Mouse (Mus musculus): ENCODE data around the gene Arcn1.

Arcn1 gene

GRCm38 (mm10) chr9:44719632-44720357 is 47.9 kb downstream of the Arcn1 start:
- DNase-seq (ENCODE audit: low read depth, low spot score) = no peak

- DNase-seq (ENCODE audit: low read depth, low spot score) = no peak
Observed at GRCm38 (mm10) chr9:44718937-44719631, 48.6 kb downstream of the Arcn1 start.

- DNase-seq (ENCODE audit: low read depth, low spot score) = no peak
Observed at GRCm38 (mm10) chr9:44717822-44718242, 49.8 kb downstream of the Arcn1 start.

GRCm38 (mm10) chr9:44716997-44717821 is 50.4 kb downstream of the Arcn1 start:
- no peak for DNase-seq (ENCODE audit: low read depth, low spot score)

GRCm38 (mm10) chr9:44715705-44716362 is 51.8 kb downstream of the Arcn1 start:
- DNase-seq (ENCODE audit: low read depth, low spot score) = no peak

- DNase-seq (ENCODE audit: low read depth, low spot score) = no peak
Observed at GRCm38 (mm10) chr9:44715109-44715508, 52.5 kb downstream of the Arcn1 start.

GRCm38 (mm10) chr9:44713574-44713973 is 54.1 kb downstream of the Arcn1 start:
- no peak for DNase-seq (ENCODE audit: low read depth, low spot score)

GRCm38 (mm10) chr9:44713080-44713479 is 54.6 kb downstream of the Arcn1 start:
- no peak for DNase-seq (ENCODE audit: low read depth, low spot score)

- peak; percentile 45 for DNase-seq (ENCODE audit: low read depth, low spot score)
Observed at GRCm38 (mm10) chr9:44711602-44712001, 56.0 kb downstream of the Arcn1 start.

GRCm38 (mm10) chr9:44710213-44710612 is 57.4 kb downstream of the Arcn1 start:
- DNase-seq (ENCODE audit: low read depth, low spot score) = no peak

- DNase-seq (ENCODE audit: low read depth, low spot score) = peak; percentile 67
Observed at GRCm38 (mm10) chr9:44709600-44709999, 58.0 kb downstream of the Arcn1 start.

- DNase-seq (ENCODE audit: low read depth, low spot score) = peak; percentile 68
Observed at GRCm38 (mm10) chr9:44708925-44709324, 58.7 kb downstream of the Arcn1 start.

GRCm38 (mm10) chr9:44708429-44708765 is 59.2 kb downstream of the Arcn1 start:
- DNase-seq (ENCODE audit: low read depth, low spot score) = peak; percentile 49

GRCm38 (mm10) chr9:44707749-44708428 is 59.8 kb downstream of the Arcn1 start:
- no peak for DNase-seq (ENCODE audit: low read depth, low spot score)

GRCm38 (mm10) chr9:44699730-44700129 is 67.9 kb downstream of the Arcn1 start:
- no peak for DNase-seq (ENCODE audit: low read depth, low spot score)

GRCm38 (mm10) chr9:44699196-44699595 is 68.4 kb downstream of the Arcn1 start:
- DNase-seq (ENCODE audit: low read depth, low spot score) = no peak

- DNase-seq (ENCODE audit: low read depth, low spot score) = no peak
Observed at GRCm38 (mm10) chr9:44697866-44698265, 69.8 kb downstream of the Arcn1 start.

GRCm38 (mm10) chr9:44693071-44693470 is 74.6 kb downstream of the Arcn1 start:
- DNase-seq (ENCODE audit: low read depth, low spot score) = peak; percentile 44

GRCm38 (mm10) chr9:44691671-44692520 is 75.7 kb downstream of the Arcn1 start:
- DNase-seq (ENCODE audit: low read depth, low spot score) = no peak

All from R1 (cell line).